ENCODE assay signal across 15 mouse cellular contexts in genomic region chr2:57211049-57212001, GRCm38 (mm10).
"Had no signal": no experiment of that assay in that cellular context is flagged by ENCODE, and none has a peak within 500 bp of the region (broad histone marks: within the 10 kb centered on the region; RNA-seq: fewer than 3 reads in every experiment).

No protein-coding gene starts in this region.

- ATAC-seq: liver, embryonic 12.5 days had no signal

- H3K36me3 ChIP-seq: limb, embryonic 13.5 days; liver, embryonic 12.5 days; midbrain, embryonic 10.5 days; neural tube, embryonic 12.5 days had no signal

- H3K9me3 ChIP-seq: limb, embryonic 13.5 days; liver, embryonic 12.5 days; midbrain, embryonic 10.5 days had no signal

- H3K27me3 ChIP-seq: limb, embryonic 13.5 days; liver, embryonic 12.5 days; neural tube, embryonic 12.5 days had no signal

- H3K4me3 ChIP-seq: limb, embryonic 13.5 days; liver, embryonic 12.5 days; midbrain, embryonic 10.5 days; myocyte; neural tube, embryonic 12.5 days had no signal

- DNase-seq: kidney, adult 8-10 months; kidney, postnatal 10 days; left cerebral cortex, postnatal 4 days; lung, embryonic 14.5 days; lung, postnatal 10 days; lung, postnatal 4 days; midbrain, embryonic 14.5 days; right cerebral cortex, adult 18-20 months; right cerebral cortex, postnatal 25 days; thymus, postnatal 36 days had no signal

- H3K4me1 ChIP-seq: liver, embryonic 12.5 days; neural tube, embryonic 12.5 days had no signal

- H3K9ac ChIP-seq: limb, embryonic 13.5 days; liver, embryonic 12.5 days; lung, embryonic 14.5 days; neural tube, embryonic 12.5 days had no signal

- H3K4me2 ChIP-seq: limb, embryonic 13.5 days; liver, embryonic 12.5 days; lung, embryonic 14.5 days; neural tube, embryonic 12.5 days had no signal

- H3K27ac ChIP-seq: limb, embryonic 13.5 days; liver, embryonic 12.5 days; midbrain, embryonic 10.5 days; neural tube, embryonic 12.5 days had no signal
